Mouse (Mus musculus) midbrain, embryonic 14.5 days (tissue): ENCODE results near the gene Galnt14. TPM values are rescaled to one million over a fixed set of nuclear protein-coding genes. Genes with fewer than 3 reads are reported as not detected.
A peak's percentile ranks its signal among the peaks of the same experiment; 100 is the strongest.

Source experiments
- ATAC-seq: fragments of 200-750 bp; cut with Nextera tagmentation; 2 replicates; pipeline ENCODE4 v1.8.0; 2017; ENCODE audit warnings: moderate number of reproducible peaks, moderate library complexity; ENCODE audit not compliant: low FRiP score, low TSS enrichment
- DNase-seq: peaks from one replicate; pipeline ENCODE4 v3.0.0-alpha.2; 2015
- H3K27ac ChIP-seq: fragments of 300-500 bp; sonication (generic); replicated peaks from 2 replicates; pipeline ENCODE4 v1.5.1; 2014; ENCODE audit warnings: mild to moderate bottlenecking, low read depth, low read length, moderate library complexity
- H3K27me3 ChIP-seq: fragments of 300-500 bp; sonication (generic); 2 replicates; pipeline ENCODE4 v1.6.1; 2014; ENCODE audit warnings: low read length, control low read depth, mixed read lengths; ENCODE audit not compliant: control insufficient read depth, insufficient read depth
- H3K36me3 ChIP-seq: fragments of 300-500 bp; sonication (generic); 2 replicates; pipeline ENCODE4 v1.6.1; 2014; ENCODE audit warnings: low read length, control low read depth; ENCODE audit not compliant: control insufficient read depth, insufficient read depth
- H3K4me1 ChIP-seq: fragments of 300-500 bp; sonication (generic); 2 replicates; pipeline ENCODE4 v1.6.1; 2014; ENCODE audit warnings: mild to moderate bottlenecking, antibody characterized with exemption, low read length, control low read depth; ENCODE audit not compliant: control insufficient read depth, insufficient read depth
- H3K4me2 ChIP-seq: fragments of 300-500 bp; sonication (generic); 2 replicates; pipeline ENCODE4 v1.6.1; 2014; ENCODE audit warnings: mild to moderate bottlenecking, low read length, moderate library complexity
- H3K4me3 ChIP-seq: fragments of 300-500 bp; sonication (generic); replicated peaks from 2 replicates; pipeline ENCODE4 v1.5.1; 2014; ENCODE audit warnings: low read depth, low read length
- H3K9ac ChIP-seq: fragments of 300-500 bp; sonication (generic); replicated peaks from 2 replicates; pipeline ENCODE4 v1.6.1; 2014; ENCODE audit warnings: mild to moderate bottlenecking, low read length, moderate library complexity
- H3K9me3 ChIP-seq: fragments of 300-500 bp; sonication (generic); 2 replicates; pipeline ENCODE4 v1.6.1; 2016; ENCODE audit warnings: low read length, control low read depth, mixed read lengths; ENCODE audit not compliant: control insufficient read depth
- WGBS: fragments of 180-500 bp; shearing (Covaris S2); extraction: QIAGEN DNeasy Blood & Tissue Kit; methylation state at CpG from one replicate; pipeline ENCODE4 v1.1.7; 2014; 5-methylcytosine and 5-hydroxymethylcytosine counted together
- polyA plus RNA-seq: library from polyadenylated mRNA; unstranded; fragments of >200 nt; fragmentation: Nextera tagmentation; extraction: Ambion mirVana; gene quantifications from 2 replicates; pipeline ENCODE4 v1.2.1, GENCODE M21; 2014

Galnt14 gene
- polyA plus RNA-seq, 1 experiment from 2014 or later: 18.8 TPM

- Histone ChIP-seq H3K27me3 (no peaks in the 10 kb centered on the region), H3K4me1 (peaks cover 15% of the 10 kb centered on the region), H3K9ac (no peak overlapping the region), H3K4me3 (no peak overlapping the region), H3K4me2 (no peak overlapping the region), H3K27ac (peak overlapping the region; percentile 52), H3K9me3 (no peaks in the 10 kb centered on the region), H3K36me3 (no peaks in the 10 kb centered on the region)
- peak; percentile 40 for DNase-seq
- peak; percentile 34; the same call in 1 of the 2 replicates for ATAC-seq
- 28% methylated on average over 7 of the region's 7 CpGs for WGBS
These were observed 162.1 kb downstream of the Galnt14 start for GRCm38 (mm10) chr17:73548119-73548518.

GRCm38 (mm10) chr17:73547483-73547882, 162.8 kb downstream of the Galnt14 start:
- Histone ChIP-seq H3K4me3 (no peak overlapping the region), H3K36me3 (no peaks in the 10 kb centered on the region), H3K9me3 (no peaks in the 10 kb centered on the region), H3K4me2 (no peak overlapping the region), H3K9ac (no peak overlapping the region), H3K27me3 (no peaks in the 10 kb centered on the region), H3K27ac (peak overlapping the region; percentile 5; the same call in 1 of the 2 replicates), H3K4me1 (peaks cover 15% of the 10 kb centered on the region)
- 81% methylated on average over 2 of the region's 2 CpGs for WGBS
- ATAC-seq (no peak), DNase-seq (no peak)

GRCm38 (mm10) chr17:73541911-73542310, 168.3 kb downstream of the Galnt14 start:
- 82% methylated on average over 9 of the region's 9 CpGs for WGBS

GRCm38 (mm10) chr17:73541233-73541570, 169.1 kb downstream of the Galnt14 start:
- 33% methylated on average over 1 of the region's 1 CpGs for whole genome bisulfite sequencing
- ATAC-seq: no peak
- H3K36me3 ChIP-seq: no peaks in the 10 kb centered on the region
- peak; percentile 47 for DNase-seq
- no peaks in the 10 kb centered on the region for H3K9me3 ChIP-seq
- peaks cover 24% of the 10 kb centered on the region for H3K4me1 ChIP-seq
- H3K9ac ChIP-seq: no peak overlapping the region
- no peak overlapping the region for H3K4me3 ChIP-seq
- no peak overlapping the region for H3K4me2 ChIP-seq
- no peaks in the 10 kb centered on the region for H3K27me3 ChIP-seq
- peak overlapping the region; percentile 82 for H3K27ac ChIP-seq

More at GRCm38 (mm10) chr17:73541911-73542310, 168.3 kb downstream of the Galnt14 start:
- ATAC-seq (no peak), DNase-seq (no peak)
- Histone ChIP-seq H3K4me3 (no peak overlapping the region), H3K4me2 (no peak overlapping the region), H3K4me1 (peaks cover 24% of the 10 kb centered on the region), H3K9me3 (no peaks in the 10 kb centered on the region), H3K9ac (no peak overlapping the region), H3K36me3 (no peaks in the 10 kb centered on the region), H3K27ac (peak overlapping the region; percentile 82), H3K27me3 (no peaks in the 10 kb centered on the region)

GRCm38 (mm10) chr17:73540409-73541232, 169.6 kb downstream of the Galnt14 start:
- Histone ChIP-seq H3K36me3 (no peaks in the 10 kb centered on the region), H3K4me2 (peak overlapping the region; percentile 15), H3K27ac (peak overlapping the region; percentile 82), H3K27me3 (no peaks in the 10 kb centered on the region), H3K4me3 (no peak overlapping the region), H3K4me1 (peaks cover 24% of the 10 kb centered on the region), H3K9ac (no peak overlapping the region), H3K9me3 (no peaks in the 10 kb centered on the region)
- ATAC-seq (peak; percentile 81), DNase-seq (peak; percentile 83)
- WGBS: 27% methylated on average over 14 of the region's 14 CpGs

- no peaks in the 10 kb centered on the region for H3K4me1 ChIP-seq
- H3K4me2 ChIP-seq: no peak overlapping the region
- H3K4me3 ChIP-seq: no peak overlapping the region
- no peak for ATAC-seq
- H3K36me3 ChIP-seq: no peaks in the 10 kb centered on the region
- 84% methylated on average over 2 of the region's 2 CpGs for WGBS
- no peak overlapping the region for H3K27ac ChIP-seq
- no peak overlapping the region for H3K9ac ChIP-seq
- H3K27me3 ChIP-seq: no peaks in the 10 kb centered on the region
- no peak for DNase-seq
- H3K9me3 ChIP-seq: no peaks in the 10 kb centered on the region
These were observed 178.4 kb downstream of the Galnt14 start for GRCm38 (mm10) chr17:73531896-73532295.

GRCm38 (mm10) chr17:73522169-73522568, 188.1 kb downstream of the Galnt14 start:
- no peaks in the 10 kb centered on the region for H3K4me1 ChIP-seq
- no peaks in the 10 kb centered on the region for H3K9me3 ChIP-seq
- no peak overlapping the region for H3K4me2 ChIP-seq
- no peak overlapping the region for H3K4me3 ChIP-seq
- H3K36me3 ChIP-seq: no peaks in the 10 kb centered on the region
- H3K27me3 ChIP-seq: no peaks in the 10 kb centered on the region
- WGBS: 91% methylated on average over 7 of the region's 7 CpGs
- no peak for ATAC-seq
- no peak for DNase-seq
- no peak overlapping the region for H3K9ac ChIP-seq
- H3K27ac ChIP-seq: no peak overlapping the region

- no peak overlapping the region for H3K4me3 ChIP-seq
These were observed 190.9 kb downstream of the Galnt14 start for GRCm38 (mm10) chr17:73519350-73519749.

GRCm38 (mm10) chr17:73518359-73518758, 191.9 kb downstream of the Galnt14 start:
- H3K27ac ChIP-seq: no peak overlapping the region
- ATAC-seq (no peak), DNase-seq (no peak)
- H3K4me3 ChIP-seq: no peak overlapping the region
- 49% methylated on average over 1 of the region's 1 CpGs for WGBS
- H3K27me3 ChIP-seq: no peaks in the 10 kb centered on the region
- no peaks in the 10 kb centered on the region for H3K9me3 ChIP-seq
- no peak overlapping the region for H3K9ac ChIP-seq
- no peaks in the 10 kb centered on the region for H3K4me1 ChIP-seq
- no peaks in the 10 kb centered on the region for H3K36me3 ChIP-seq
- no peak overlapping the region for H3K4me2 ChIP-seq

More at GRCm38 (mm10) chr17:73519350-73519749, 190.9 kb downstream of the Galnt14 start:
- no peak for ATAC-seq
- Histone ChIP-seq H3K9ac (no peak overlapping the region), H3K4me1 (no peaks in the 10 kb centered on the region), H3K4me2 (no peak overlapping the region), H3K27me3 (no peaks in the 10 kb centered on the region), H3K9me3 (no peaks in the 10 kb centered on the region), H3K27ac (no peak overlapping the region), H3K36me3 (no peaks in the 10 kb centered on the region)
- DNase-seq: no peak
- WGBS: 86% methylated on average over 5 of the region's 5 CpGs
